Mouse (Mus musculus): ENCODE data around the gene AC140267.1. TPM values are rescaled to one million over a fixed set of nuclear protein-coding genes. Genes with fewer than 3 reads are reported as not detected.

The AC140267.1 gene
- polyA plus RNA-seq, 1 experiment from 2014 or later: not detected

Other genes starting within 250 kb of the AC140267.1 start
- 1.9 and 2.2 TPM in 2 replicates for gene Pdgfb, start 220.9 kb upstream of the AC140267.1 start, polyA plus RNA-seq (2014; fragmentation: Nextera tagmentation; extraction: Ambion mirVana)
- gene Syngr1, start 144.5 kb upstream of the AC140267.1 start, polyA plus RNA-seq (2014; fragmentation: Nextera tagmentation; extraction: Ambion mirVana): 7.3 and 8.9 TPM in 2 replicates
- 1,014 and 1,045 TPM in 2 replicates for gene Rpl3, start 144.0 kb upstream of the AC140267.1 start, polyA plus RNA-seq (2014; fragmentation: Nextera tagmentation; extraction: Ambion mirVana)
- 21.6 and 24.7 TPM in 2 replicates for gene Tab1, start 102.7 kb upstream of the AC140267.1 start, polyA plus RNA-seq (2014; fragmentation: Nextera tagmentation; extraction: Ambion mirVana)
- gene Mgat3, start 62.1 kb upstream of the AC140267.1 start, polyA plus RNA-seq (2014; fragmentation: Nextera tagmentation; extraction: Ambion mirVana): 9.6 and 9.8 TPM in 2 replicates
- gene Mief1, start 1.8 kb upstream of the AC140267.1 start, polyA plus RNA-seq (2014; fragmentation: Nextera tagmentation; extraction: Ambion mirVana): 38.5 and 39.1 TPM in 2 replicates
- 140 and 145 TPM in 2 replicates for gene Atf4, start 19.3 kb downstream of the AC140267.1 start, polyA plus RNA-seq (2014; fragmentation: Nextera tagmentation; extraction: Ambion mirVana)
- gene Rps19bp1, start 28.5 kb downstream of the AC140267.1 start, polyA plus RNA-seq (2014; fragmentation: Nextera tagmentation; extraction: Ambion mirVana): 68.0 and 71.4 TPM in 2 replicates
- 0.14 and 0.74 TPM in 2 replicates for gene Cacna1i, start 51.4 kb downstream of the AC140267.1 start, polyA plus RNA-seq (2014; fragmentation: Nextera tagmentation; extraction: Ambion mirVana)